Mouse (Mus musculus) left cerebral cortex, postnatal 4 days (tissue): ENCODE results near the gene Ptpra. TPM values are rescaled to one million over a fixed set of nuclear protein-coding genes. Genes with fewer than 3 reads are reported as not detected.

Experiments
- DNase-seq: peaks from one replicate; pipeline ENCODE4 v3.0.0-alpha.2; 2022
- intact Hi-C: fragments of 180-260 bp; cut with DNase I; formaldehyde crosslinking; loops from one replicate; pipeline ENCODE4 v1.15.1; 2025
- total RNA-seq, 2 experiments: library from RNA; stranded (reverse); gene quantifications; 2 replicates each; pipeline ENCODE4 v1.2.3; 2021

The Ptpra gene
- total RNA-seq: 100 to 1,000 TPM; 243 to 247 TPM

- intact Hi-C loops: loop anchor here (5.0 kb wide), 1 partner anchor 72 kb away; no protein-coding TSS in a partner anchor
Measured at GRCm38 (mm10) chr2:130449794-130450433, at the start of gene Ptpra. Gene Ptpra, plus strand, starts transcription at chr2:130450278.

GRCm38 (mm10) chr2:130401891-130402290, 48.2 kb upstream of the Ptpra start:
- intact Hi-C loops: no loop called here
- DNase-seq: no peak

More at GRCm38 (mm10) chr2:130449794-130450433, at the start of gene Ptpra:
- peak; percentile 92 for DNase-seq

- DNase-seq: no peak
- intact Hi-C loops: no loop called here
Measured at GRCm38 (mm10) chr2:130404939-130405338, 45.1 kb upstream of the Ptpra start, which contains the start of the genes Gm28372 and 1700020A23Rik. Gene Gm28372, plus strand, starts transcription at chr2:130405239. Gene 1700020A23Rik, plus strand, starts transcription at chr2:130405259.

DNA sequence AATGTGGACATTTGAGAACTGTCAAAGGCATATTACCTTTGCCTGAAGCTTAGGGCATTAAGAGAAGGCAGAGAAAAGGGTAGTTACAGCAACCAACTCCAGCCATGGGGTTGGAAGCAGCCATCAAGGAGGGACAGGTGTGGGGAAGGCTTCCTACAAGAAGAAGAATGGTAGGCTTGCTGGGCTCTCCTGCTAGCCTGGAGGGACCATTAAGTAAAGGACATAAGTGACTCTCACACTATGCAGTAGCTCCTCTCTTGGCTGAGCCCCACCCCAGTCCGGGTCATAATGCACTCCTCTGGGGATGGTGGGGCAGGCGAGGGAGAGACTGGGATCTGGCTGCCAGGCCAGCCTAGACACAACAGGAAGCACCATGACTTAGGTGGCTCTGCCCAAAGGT, 43.9 kb upstream of the Ptpra start, which contains the start of gene Tmem239:
Gene Tmem239 (plus strand): TSS at position 301 of the 400 bp plus-strand sequence.
- intact Hi-C loops: no loop called here
- DNase-seq: no peak

DNA sequence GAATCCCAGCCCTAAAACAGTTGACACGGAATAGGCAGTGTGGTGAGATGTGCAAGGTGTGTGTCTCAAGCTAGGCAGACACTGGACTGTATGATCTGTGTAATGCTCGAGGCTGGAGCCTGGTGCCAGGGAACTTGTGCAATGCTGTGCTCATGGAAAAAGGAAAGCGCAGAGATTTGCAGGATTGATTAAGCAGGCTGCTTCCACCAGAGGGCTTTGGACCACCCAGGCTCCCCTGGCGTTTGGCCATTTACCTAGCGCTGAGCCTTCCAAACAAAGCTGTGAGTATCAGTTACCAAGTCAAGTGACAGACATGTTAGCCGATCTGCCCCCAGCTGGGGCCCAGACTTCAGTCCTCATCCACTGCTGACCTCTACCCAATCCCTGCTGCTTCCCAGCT, 41.9 kb upstream of the Ptpra start:
- intact Hi-C loops: no loop called here

DNA sequence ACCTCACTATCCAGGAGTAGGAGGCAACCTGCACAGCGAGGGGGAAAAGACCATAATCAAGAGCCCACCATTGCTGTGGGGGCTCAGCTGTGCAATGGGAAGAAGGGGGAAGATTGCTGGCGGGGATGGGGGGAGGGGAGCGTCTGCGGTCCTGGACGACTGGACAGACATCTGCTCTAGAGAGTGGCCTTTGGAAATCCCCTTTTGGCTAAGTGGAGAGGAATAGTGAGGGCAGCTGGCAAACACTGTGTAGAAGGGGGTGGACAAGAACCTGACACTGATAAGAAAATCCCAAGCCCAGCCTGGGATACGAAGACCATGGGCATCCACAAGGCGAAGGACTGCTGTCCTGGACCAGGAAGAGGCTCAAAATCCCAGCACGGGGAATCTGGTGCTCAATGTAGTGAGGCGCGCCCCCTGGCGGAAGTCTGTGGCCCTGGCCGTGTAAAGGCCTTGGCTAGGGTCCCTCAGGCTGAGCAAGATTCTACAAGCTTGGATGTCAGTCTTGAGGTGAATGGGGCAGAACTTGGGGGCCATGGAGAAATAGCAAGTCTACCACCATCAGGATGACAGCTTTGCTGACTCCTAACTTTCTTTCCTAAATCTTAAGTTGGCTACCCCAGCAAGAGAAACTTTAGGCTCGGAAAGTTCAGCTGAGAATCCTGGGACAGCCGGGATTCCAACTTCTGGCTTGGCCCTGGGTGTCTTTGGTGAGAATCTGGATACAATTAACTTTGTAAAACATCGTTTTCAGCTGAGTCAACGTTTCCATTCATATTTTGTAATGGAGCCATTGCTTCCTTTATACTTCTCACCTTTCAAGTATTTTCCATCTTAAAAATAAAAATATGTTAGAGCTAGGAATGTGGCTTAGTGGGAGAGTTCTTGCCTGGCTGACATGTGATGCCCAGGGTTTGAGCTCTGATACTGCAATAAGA, 38.3 kb upstream of the Ptpra start:
- peak; percentile 92 for DNase-seq
- intact Hi-C loops: no loop called here

More for the DNA sequence above, 41.9 kb upstream of the Ptpra start:
- peak; percentile 53 for DNase-seq

GRCm38 (mm10) chr2:130412775-130413174, 37.3 kb upstream of the Ptpra start:
- intact Hi-C loops: no loop called here
- no peak for DNase-seq

DNA sequence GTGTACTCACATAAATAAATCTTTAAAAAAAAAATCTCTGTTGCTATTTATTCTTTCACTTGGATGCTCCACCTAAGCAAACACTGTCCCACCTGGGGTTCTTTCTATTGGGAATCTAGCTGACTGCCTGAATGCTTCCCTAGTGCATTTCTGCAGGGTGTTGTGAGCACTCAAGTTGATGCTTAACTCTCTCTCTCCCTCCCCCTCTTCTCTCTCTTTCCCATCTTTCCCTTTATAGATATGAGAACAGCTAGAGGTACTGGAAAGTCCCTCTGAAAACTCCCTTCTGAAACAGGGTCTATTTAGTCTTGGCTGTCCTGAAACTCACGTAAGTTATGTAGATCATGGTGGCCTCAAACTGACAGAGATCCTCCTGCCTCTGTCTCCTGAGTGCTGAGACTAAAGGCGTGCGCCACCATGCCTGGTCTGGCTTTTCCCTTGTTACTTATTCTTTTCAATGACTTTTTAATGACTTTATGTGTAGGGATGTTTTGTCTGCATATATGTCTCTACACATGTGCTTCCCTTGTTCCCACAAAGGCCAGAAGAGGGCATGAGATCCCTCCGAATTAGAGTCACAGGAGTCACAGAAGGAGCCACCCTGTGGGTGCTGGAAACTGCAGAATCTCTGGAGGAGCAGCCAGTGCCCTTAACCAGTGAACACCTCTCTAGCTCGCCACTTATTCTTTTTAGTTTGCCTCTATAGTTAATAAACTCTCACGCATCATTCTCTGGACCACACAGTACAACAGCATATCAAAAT, 35.8 kb upstream of the Ptpra start:
- no peak for DNase-seq
- intact Hi-C loops: no loop called here

GRCm38 (mm10) chr2:130421781-130422620, 28.1 kb upstream of the Ptpra start:
- intact Hi-C loops: loop anchor here (5.0 kb wide), 1 partner anchor 125 kb away; the partner anchor contains the start of gene Ebf4

GRCm38 (mm10) chr2:130423397-130424125, 26.5 kb upstream of the Ptpra start:
- intact Hi-C loops: loop anchor here (5.0 kb wide), 1 partner anchor 126 kb away; the partner anchor contains the start of gene Ebf4
- peak; percentile 87 for DNase-seq

More at GRCm38 (mm10) chr2:130421781-130422620, 28.1 kb upstream of the Ptpra start:
- no peak for DNase-seq

- peak; percentile 93 for DNase-seq
- intact Hi-C loops: loop anchor here (5.0 kb wide), 1 partner anchor 127 kb away; the partner anchor contains the start of gene Ebf4
Measured at GRCm38 (mm10) chr2:130424126-130424853, 25.8 kb upstream of the Ptpra start, which contains the start of the genes Vps16 and Pced1a. Gene Vps16, plus strand, starts transcription at chr2:130424339. Gene Pced1a, minus strand, starts transcription at chr2:130424701.

DNA sequence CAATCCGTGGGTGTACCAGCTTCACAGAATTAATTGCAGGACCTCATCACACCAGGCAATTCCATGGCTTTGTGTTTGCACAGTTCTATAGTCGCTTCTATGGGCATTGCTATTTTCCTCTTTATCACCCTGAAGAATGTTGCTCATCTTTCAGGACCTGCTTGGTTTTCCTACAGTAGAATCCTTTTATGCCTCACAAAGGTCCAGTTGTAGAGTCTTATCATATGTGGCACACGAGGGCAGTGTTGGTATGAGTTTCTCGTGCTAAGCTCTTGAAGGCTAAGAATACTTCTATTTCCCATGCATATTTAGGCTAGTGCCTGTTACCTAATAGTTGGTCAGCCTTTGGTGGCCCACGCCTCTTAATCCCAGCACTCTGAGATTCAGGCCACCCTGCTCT, 25.0 kb upstream of the Ptpra start:
- intact Hi-C loops: no loop called here
- DNase-seq: no peak

DNA sequence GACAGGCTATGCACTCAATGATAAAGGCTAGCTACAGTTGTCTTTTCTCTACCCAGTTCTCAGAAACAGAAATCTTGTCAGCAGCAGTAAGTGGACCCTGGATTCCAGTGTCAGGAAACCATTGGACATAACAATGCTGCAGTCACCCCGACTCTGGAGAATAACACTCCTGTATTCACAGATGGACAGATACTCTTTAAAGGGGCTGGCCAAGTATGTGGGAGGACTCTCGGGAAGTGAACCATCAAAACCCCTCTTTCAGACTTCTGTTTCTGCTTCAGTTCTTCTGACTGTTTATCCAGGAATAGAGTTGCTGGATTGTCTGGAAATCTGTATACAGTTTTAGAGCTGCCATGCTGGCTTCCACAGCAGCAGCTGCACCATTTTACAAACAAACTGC, 20.2 kb upstream of the Ptpra start:
- no peak for DNase-seq
- intact Hi-C loops: no loop called here

DNA sequence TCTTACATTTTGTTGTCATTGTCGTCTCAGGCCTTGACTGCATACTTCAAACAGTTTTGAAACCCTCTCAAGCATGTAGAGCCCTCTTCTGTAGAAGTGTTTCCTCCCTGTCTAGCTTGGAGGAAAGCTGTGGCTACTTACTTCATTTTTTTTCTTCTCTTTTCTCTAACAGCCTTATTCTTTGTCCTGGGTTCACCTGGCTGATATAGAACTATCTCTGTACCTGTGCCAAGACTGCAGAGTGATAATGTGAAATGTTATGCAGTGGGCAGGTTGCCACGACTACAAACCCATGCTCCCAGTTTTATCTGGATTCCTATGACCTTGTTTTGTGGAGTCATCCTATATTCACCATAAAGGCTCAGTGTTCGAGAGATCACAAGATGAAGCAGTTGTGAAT, 19.6 kb upstream of the Ptpra start:
- intact Hi-C loops: no loop called here
- no peak for DNase-seq

DNA sequence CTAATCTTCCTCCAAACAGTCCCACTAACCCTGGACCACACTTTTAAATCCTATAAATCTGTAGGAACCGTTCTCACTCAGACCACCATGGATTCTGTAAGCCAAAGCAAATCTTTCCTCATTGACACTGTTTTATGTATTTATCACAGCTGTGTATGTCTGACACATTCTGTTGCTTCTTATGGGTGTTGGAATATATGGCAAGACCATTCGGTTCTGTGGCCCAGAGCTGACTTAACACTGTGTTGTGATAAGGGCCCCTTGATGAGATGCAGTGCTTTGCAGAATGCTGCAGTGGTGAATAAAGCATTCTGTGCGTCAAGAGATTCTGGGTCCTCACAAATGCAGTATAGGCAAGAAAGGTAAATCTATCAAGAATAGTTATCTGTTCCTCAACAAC, 17.9 kb upstream of the Ptpra start:
- no peak for DNase-seq
- intact Hi-C loops: no loop called here

GRCm38 (mm10) chr2:130433152-130433551, 16.9 kb upstream of the Ptpra start:
- intact Hi-C loops: no loop called here
- peak; percentile 37 for DNase-seq

DNA sequence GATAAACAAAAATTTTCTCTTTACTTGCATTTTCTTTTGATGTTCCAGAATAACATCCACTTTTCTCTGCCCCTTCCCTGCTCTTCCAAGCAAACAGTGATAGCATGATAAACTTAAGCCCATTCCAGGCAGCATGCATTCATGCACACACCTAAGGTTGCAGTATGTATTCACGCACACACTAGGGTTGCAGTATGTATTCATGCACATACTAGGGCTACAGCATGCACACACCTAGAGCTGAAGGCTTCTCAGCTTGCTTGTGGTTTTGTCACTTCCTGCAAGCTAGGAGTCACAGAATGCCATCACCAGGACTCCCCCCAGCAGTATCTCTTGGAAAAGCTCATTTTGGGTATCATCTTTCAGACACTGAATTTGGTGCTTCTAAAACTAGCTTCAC, 13.3 kb upstream of the Ptpra start:
- DNase-seq: no peak
- intact Hi-C loops: no loop called here

- no peak for DNase-seq
- intact Hi-C loops: no loop called here
Measured at GRCm38 (mm10) chr2:130438861-130439260, 11.2 kb upstream of the Ptpra start.
